Mouse (Mus musculus): Measurements from ENCODE around the gene Naa16.

Naa16 gene

DNA sequence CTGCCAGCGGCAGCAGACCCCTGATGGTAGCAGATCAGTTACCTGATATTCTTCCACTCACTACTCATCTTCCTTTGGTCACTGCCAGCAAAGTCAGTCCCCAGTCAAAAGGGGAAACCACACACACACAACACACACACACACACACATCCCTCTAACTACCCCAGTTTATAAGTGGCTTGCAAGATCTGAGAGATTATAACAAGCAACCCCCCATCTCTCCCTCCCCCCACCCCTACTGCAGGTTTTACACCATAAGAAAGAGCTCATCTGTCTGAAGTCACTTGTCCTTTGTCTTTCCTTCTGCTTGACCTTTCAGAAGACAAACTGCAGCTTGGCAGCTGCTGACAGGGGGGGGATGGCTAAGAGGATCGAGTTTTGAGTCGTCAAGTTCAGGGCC lies 115.1 kb downstream of the Naa16 start:
- DNase-seq (ENCODE audit: low spot score): no peak
